In the genomic region with DNA sequence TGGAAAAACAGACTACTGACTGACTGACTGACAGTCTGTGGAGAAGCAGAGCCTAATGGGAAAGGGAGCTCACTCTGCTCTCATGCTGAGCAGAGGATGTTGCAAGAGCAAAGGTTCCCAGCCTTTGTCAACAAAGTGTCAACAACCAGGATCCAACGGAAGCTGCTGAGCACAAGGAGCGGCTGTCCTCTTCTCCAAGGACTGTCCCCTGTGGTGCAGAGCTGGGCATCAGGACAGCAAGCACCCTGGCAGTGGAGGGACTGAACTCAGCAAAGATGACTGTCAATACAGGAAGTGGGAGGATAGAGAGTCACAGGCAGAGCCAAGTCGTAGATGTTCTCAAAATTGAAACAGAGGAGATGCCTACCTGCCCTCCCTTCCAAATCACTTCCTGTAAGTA, we compare ENCODE assay signal across 9 mouse cellular contexts. TPM values are rescaled to one million over a fixed set of nuclear protein-coding genes. Genes with fewer than 3 reads are reported as not detected.
DNase-seq lines count a peak whose midpoint lies in the region; ATAC-seq lines count a peak whose summit lies in the region.
"Had no signal": no experiment of that assay in that cellular context is flagged by ENCODE, and none has a peak within 500 bp of the region (broad histone marks: within the 10 kb centered on the region; RNA-seq: fewer than 3 reads in every experiment).

No protein-coding gene starts in this region.

- H3K27ac ChIP-seq in hindbrain, embryonic 13.5 days, result peak overlapping the region; percentile 67; the same call in 1 of the 2 replicates

- H3K36me3 ChIP-seq in hindbrain, embryonic 13.5 days, result no peaks in the 10 kb centered on the region

- intact Hi-C loops in heart, postnatal 36 days (cut with DNase I), result no loop called here
- intact Hi-C loops in heart, postnatal 10 days (cut with DNase I), result no loop called here

- peaks cover 33% of the 10 kb centered on the region for H3K4me1 ChIP-seq in hindbrain, embryonic 13.5 days (replicated peaks)

- no peak overlapping the region for H3K9ac ChIP-seq in hindbrain, embryonic 13.5 days

- H3K27me3 ChIP-seq in hindbrain, embryonic 13.5 days, result no peaks in the 10 kb centered on the region

- DNase-seq in heart, postnatal 36 days, result peak; percentile 21 to 32
- DNase-seq in heart, postnatal 10 days, result no peak
- peak; percentile 54 for DNase-seq in CD4-positive, CD25-positive, alpha-beta regulatory T cell, adult 2 months (ENCODE audit: low read depth, low spot score)
- DNase-seq in lung, postnatal 25 days (ENCODE audit: low spot score), result peak; percentile 30
- DNase-seq in cerebellum, postnatal 4 days (ENCODE audit: low spot score in 2 of 2), result no peak
- DNase-seq in cerebellum, postnatal 36 days, result no peak
- no peak for DNase-seq in urinary bladder, postnatal 36 days (ENCODE audit: low spot score in 2 of 2)
- DNase-seq: gastrocnemius, postnatal 25 days had no signal

- no peaks in the 10 kb centered on the region for H3K9me3 ChIP-seq in hindbrain, embryonic 13.5 days

- ATAC-seq in hindbrain, embryonic 13.5 days (ENCODE audit: low FRiP score), result no peak

- 50% methylated on average over 3 of the region's 3 CpGs for WGBS in hindbrain, embryonic 13.5 days

- no peak overlapping the region for H3K4me3 ChIP-seq in hindbrain, embryonic 13.5 days

- H3K4me2 ChIP-seq in hindbrain, embryonic 13.5 days, result no peak overlapping the region

RNA-seq across cellular contexts. Expression of a gene that starts 56.6 kb away (rescaled TPM):
- total RNA-seq in heart, postnatal 36 days (2021), result 1,000 to 10,000 TPM; 1,282 to 1,390 TPM
- 1,000 to 10,000 TPM; 1,111 to 1,159 TPM for total RNA-seq in heart, postnatal 10 days (2021)
- 2,762 and 2,865 TPM in 2 replicates for polyA plus RNA-seq in hindbrain, embryonic 13.5 days (2015; fragmentation: Nextera tagmentation; extraction: Ambion mirVana)

RNA-seq across cellular contexts. Expression of a gene that starts 58.5 kb away (rescaled TPM):
- total RNA-seq in heart, postnatal 36 days (2021), result 1 to 10 TPM; 4.3 to 5.2 TPM
- 1 to 10 TPM; 4.8 to 7.8 TPM for total RNA-seq in heart, postnatal 10 days (2021)
- 46.6 and 47.1 TPM in 2 replicates for polyA plus RNA-seq in hindbrain, embryonic 13.5 days (2015; fragmentation: Nextera tagmentation; extraction: Ambion mirVana)

Comparison
In these comparisons a context has a peak if more than half of its experiments do, and no peak if none do; other contexts are left out.
1. DNase-seq: peak in heart, postnatal 36 days (2 of 2), CD4-positive, CD25-positive, alpha-beta regulatory T cell, adult 2 months (single experiment) and lung, postnatal 25 days (single experiment); none in heart, postnatal 10 days (0 of 2), cerebellum, postnatal 4 days (0 of 2), cerebellum, postnatal 36 days (0 of 2) and urinary bladder, postnatal 36 days (0 of 2).